19 mouse cellular contexts compared by ENCODE assay signal in genomic region chr11:115377254-115377653, GRCm38 (mm10). TPM values are rescaled to one million over a fixed set of nuclear protein-coding genes. Genes with fewer than 3 reads are reported as not detected.
"Had no signal": no experiment of that assay in that cellular context is flagged by ENCODE, and none has a peak within 500 bp of the region (broad histone marks: within the 10 kb centered on the region; RNA-seq: fewer than 3 reads in every experiment).

No protein-coding gene starts in this region.

- H3K27ac ChIP-seq: macrophage; midbrain, embryonic 13.5 days; midbrain, embryonic 15.5 days; neural tube, embryonic 13.5 days; neural tube, embryonic 15.5 days had no signal

- H3K36me3 ChIP-seq: midbrain, embryonic 13.5 days; midbrain, embryonic 15.5 days; neural tube, embryonic 13.5 days; neural tube, embryonic 15.5 days had no signal

- H3K4me3 ChIP-seq: megakaryocyte, embryonic 14.5 days; midbrain, embryonic 13.5 days; midbrain, embryonic 15.5 days; neural tube, embryonic 13.5 days; neural tube, embryonic 15.5 days had no signal

- H3K27me3 ChIP-seq: midbrain, embryonic 15.5 days had no signal

- H3K4me2 ChIP-seq: lung, embryonic 14.5 days; midbrain, embryonic 11.5 days; midbrain, embryonic 13.5 days; midbrain, embryonic 15.5 days; neural tube, embryonic 13.5 days; neural tube, embryonic 15.5 days had no signal

- DNase-seq: lung, adult 18-20 months; lung, embryonic 14.5 days; lung, postnatal 10 days; retina, postnatal 1 day; right cerebral cortex, adult 18-20 months; right cerebral cortex, postnatal 25 days; right cerebral cortex, postnatal 4 days; spleen, adult 18-20 months; thymus, adult 18-20 months; thymus, postnatal 25 days; thymus, postnatal 4 days had no signal

RNA-seq across cellular contexts. Expression of gene Cdr2l, which starts 4.5 kb away (rescaled TPM):
- total RNA-seq: monocyte, adult 5-6 weeks had no signal
- polyA plus RNA-seq: macrophage had no signal

RNA-seq across cellular contexts. Expression of gene Hid1, which starts 9.7 kb away (rescaled TPM):
- polyA plus RNA-seq: macrophage had no signal
